Mouse (Mus musculus): ENCODE measurements at regions not wholly inside any gene's neighbourhood (a gene's known extent, or its start where the extent isn't known, plus 50 kb on each side); places are given as distances from the start of the nearest gene placed in this dataset.

GRCm38 (mm10) chr16:24216828-24217227 lies 176.5 kb upstream of the Lpp start:
- no peak for DNase-seq (ENCODE audit: low spot score)

- DNase-seq (ENCODE audit: low spot score): no peak
Observed at GRCm38 (mm10) chr16:24215353-24215752, 178.0 kb upstream of the Lpp start.

- no peak for DNase-seq (ENCODE audit: low spot score)
Observed at GRCm38 (mm10) chr16:24213577-24213976, 179.7 kb upstream of the Lpp start.

- DNase-seq (ENCODE audit: low spot score): no peak
Observed at GRCm38 (mm10) chr16:24212702-24213101, 180.6 kb upstream of the Lpp start.

- DNase-seq (ENCODE audit: low spot score): no peak
Observed at GRCm38 (mm10) chr16:24211588-24211987, 181.7 kb upstream of the Lpp start.

- no peak for DNase-seq (ENCODE audit: low spot score)
Observed at GRCm38 (mm10) chr16:24208876-24209275, 184.4 kb upstream of the Lpp start.

- DNase-seq (ENCODE audit: low spot score): no peak
Observed at GRCm38 (mm10) chr16:24208118-24208517, 185.2 kb upstream of the Lpp start.

- DNase-seq (ENCODE audit: low spot score): no peak
Observed at GRCm38 (mm10) chr16:24207056-24207455, 186.3 kb upstream of the Lpp start.

GRCm38 (mm10) chr16:24206461-24206861 lies 186.8 kb upstream of the Lpp start:
- DNase-seq (ENCODE audit: low spot score): peak; percentile 18

- DNase-seq (ENCODE audit: low spot score): peak; percentile 70
Observed at GRCm38 (mm10) chr16:24205594-24205993, 187.7 kb upstream of the Lpp start.

GRCm38 (mm10) chr16:24204064-24204730 lies 189.1 kb upstream of the Lpp start:
- no peak for DNase-seq (ENCODE audit: low spot score)

- no peak for DNase-seq (ENCODE audit: low spot score)
Observed at GRCm38 (mm10) chr16:24202653-24203052, 190.7 kb upstream of the Lpp start.

GRCm38 (mm10) chr16:24201455-24201854 lies 191.9 kb upstream of the Lpp start:
- DNase-seq (ENCODE audit: low spot score): no peak

- DNase-seq (ENCODE audit: low spot score): no peak
Observed at GRCm38 (mm10) chr16:24200200-24200599, 193.1 kb upstream of the Lpp start.

GRCm38 (mm10) chr16:24199408-24200167 lies 193.7 kb upstream of the Lpp start:
- peak; percentile 28 for DNase-seq (ENCODE audit: low spot score)

- DNase-seq (ENCODE audit: low spot score): no peak
Observed at GRCm38 (mm10) chr16:24198291-24198690, 195.0 kb upstream of the Lpp start.

GRCm38 (mm10) chr16:24197618-24198017 lies 195.7 kb upstream of the Lpp start:
- DNase-seq (ENCODE audit: low spot score): no peak

GRCm38 (mm10) chr16:24193945-24194344 lies 199.4 kb upstream of the Lpp start:
- peak; percentile 40 for DNase-seq (ENCODE audit: low spot score)

GRCm38 (mm10) chr16:24193251-24193873 lies 199.9 kb upstream of the Lpp start:
- DNase-seq (ENCODE audit: low spot score): peak; percentile 68

GRCm38 (mm10) chr16:24192013-24192412 lies 201.3 kb upstream of the Lpp start:
- DNase-seq (ENCODE audit: low spot score): no peak

- DNase-seq (ENCODE audit: low spot score): no peak
Observed at GRCm38 (mm10) chr16:24187131-24187530, 198.5 kb upstream of the Bcl6 start.

- peak; percentile 16 for DNase-seq (ENCODE audit: low spot score)
Observed at GRCm38 (mm10) chr16:24185989-24186388, 197.3 kb upstream of the Bcl6 start.

GRCm38 (mm10) chr16:24184846-24185245 lies 196.2 kb upstream of the Bcl6 start:
- DNase-seq (ENCODE audit: low spot score): no peak

All from gastrocnemius, adult 18-20 months (tissue).